Mouse (Mus musculus) adrenal gland, adult (tissue): ENCODE measurements around the gene Sytl1.

Experiments
- DNase-seq, 2 experiments: peaks; one replicate each; pipeline ENCODE4 v3.0.0; 2022 to 2023; ENCODE audit warnings: low spot score in 1 of 2; ENCODE audit not compliant: inconsistent age in 2 of 2

Sytl1 gene

DNA sequence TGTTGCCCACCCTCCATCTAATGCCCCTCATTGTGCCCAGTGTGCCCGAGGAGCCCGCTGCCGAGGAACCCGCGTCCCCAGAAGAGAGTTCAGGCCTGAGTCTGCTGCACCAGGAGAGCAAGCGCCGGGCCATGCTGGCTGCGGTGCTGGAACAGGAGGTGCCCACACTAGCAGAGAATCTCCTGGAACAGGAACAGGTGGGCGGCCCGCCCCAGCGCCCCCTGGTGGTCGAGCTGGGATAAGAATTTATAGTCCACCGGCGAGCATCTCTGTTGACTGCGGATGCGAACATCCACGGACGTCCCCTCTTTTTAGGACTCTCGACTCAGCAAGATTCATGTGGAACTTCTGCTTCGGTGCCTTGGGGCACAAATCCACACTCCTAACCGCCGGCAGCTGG, 12.3 kb downstream of the Sytl1 start:
- DNase-seq = peak; percentile 77 to 91

GRCm38 (mm10) chr4:133247806-133248449, 15.0 kb downstream of the Sytl1 start:
- no peak for DNase-seq

- peak in 1 of 2 experiments; percentile 65 for DNase-seq
Measured at GRCm38 (mm10) chr4:133247072-133247471, 15.8 kb downstream of the Sytl1 start.

DNA sequence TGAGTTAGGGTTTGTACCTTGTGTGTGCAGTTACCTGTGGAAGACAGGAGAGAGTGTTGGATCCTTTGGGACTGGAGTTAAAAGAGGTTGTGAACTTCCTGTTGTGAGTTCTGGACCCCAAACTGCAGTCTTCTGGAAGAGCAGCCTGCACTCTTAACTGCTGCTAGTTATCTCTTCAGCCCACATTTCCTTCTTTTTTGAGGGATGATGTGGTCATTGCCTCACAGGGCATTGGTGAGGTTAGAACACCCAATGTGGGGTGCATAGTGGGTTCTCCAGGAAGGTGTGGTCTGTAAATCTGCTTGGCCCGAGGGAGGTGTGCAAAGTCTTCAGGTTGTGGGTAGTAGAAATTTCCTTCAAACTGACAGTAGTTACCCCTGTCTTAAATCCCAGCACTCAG, 18.6 kb downstream of the Sytl1 start:
- no peak for DNase-seq

DNA sequence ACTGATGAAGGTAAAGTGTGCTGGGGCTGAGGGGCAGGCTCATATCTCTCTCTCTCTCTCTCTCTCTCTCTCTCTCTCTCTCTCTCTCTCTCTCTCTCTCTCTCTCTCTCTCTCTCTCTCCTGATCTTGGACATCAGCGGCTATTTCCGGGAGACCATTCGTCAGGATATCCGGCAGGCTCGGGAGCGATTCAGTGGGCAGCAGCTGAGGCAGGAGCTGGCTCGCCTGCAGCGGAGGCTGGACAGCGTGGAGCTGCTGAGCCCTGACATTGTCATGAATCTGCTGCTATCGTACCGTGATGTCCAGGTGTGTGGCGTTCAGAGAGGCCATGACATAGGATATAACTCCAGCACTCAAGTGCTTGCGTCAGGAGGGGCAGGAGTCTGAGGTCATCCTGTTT, 19.4 kb downstream of the Sytl1 start:
- DNase-seq = no peak

GRCm38 (mm10) chr4:133242710-133243109, 20.2 kb downstream of the Sytl1 start:
- DNase-seq = no peak

GRCm38 (mm10) chr4:133241910-133242309, 21.0 kb downstream of the Sytl1 start:
- DNase-seq = no peak

DNA sequence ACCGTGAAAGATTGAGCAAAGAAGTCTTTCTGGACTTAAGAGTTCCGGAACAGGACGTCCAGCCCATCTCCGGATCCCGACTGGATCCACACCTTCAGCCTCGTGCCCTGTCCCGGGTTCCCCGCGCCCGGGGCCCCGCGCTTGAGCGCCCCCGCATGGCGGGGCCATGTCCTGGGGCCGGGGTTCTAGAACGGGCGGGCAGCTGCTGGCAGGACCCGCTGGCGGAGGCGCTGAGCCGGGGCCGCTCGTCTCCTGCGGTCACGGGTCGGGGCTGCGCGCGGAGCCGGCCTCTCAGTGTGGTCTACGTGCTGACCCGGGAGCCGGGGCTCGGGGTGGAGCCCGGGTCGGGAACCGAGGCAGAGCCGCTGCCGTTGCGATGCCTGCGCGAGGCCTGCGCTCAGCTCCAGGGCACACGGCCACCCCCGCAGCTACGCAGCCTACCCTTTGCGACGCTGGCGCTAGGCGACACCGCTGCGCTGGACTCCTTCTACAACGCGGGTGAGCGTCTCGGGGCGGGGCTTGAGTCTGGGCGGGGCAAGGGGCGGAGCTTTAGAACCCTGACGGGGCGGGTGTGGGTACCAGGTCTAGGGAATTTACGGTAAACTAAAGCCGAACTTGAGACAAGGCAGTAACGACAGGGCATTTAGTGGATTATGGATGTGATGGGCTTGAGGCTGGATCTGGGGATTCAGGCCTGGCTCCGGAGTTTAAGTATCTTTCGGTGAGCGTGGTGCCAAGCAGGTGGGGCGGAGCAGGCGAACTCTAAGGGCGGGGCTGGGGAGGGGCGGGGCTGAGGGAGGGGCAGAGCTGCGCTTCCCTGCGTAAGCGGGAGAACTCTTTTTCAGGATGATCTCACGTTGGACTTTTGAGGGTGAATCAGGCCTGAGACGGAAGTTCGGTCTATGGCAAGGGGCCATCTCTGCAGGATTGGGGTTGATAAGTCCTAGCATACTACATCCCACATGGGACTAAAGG, 21.7 kb downstream of the Sytl1 start:
- DNase-seq = peak; percentile 94 to 100

DNA sequence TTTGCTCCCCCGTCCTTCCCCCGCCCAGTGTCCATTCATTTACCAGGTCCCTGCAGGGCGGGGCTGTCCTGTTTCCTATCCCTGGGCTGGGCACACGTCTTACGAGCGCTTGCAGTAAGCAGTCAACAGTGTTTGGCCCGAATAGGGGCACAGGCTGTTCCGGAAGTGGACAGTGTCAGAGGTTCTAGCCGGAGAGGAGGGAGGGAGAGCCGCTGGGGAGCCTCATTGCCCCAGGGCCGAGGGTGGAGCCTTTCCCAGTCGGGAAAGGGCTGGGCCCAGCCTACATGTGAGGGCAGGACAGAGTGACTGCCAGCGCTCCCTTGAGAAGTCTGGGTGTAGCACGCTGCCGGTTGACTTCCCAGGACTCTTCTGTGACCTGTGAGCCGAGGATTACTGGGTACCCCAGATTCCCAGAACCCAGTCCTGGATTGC, 22.4 kb downstream of the Sytl1 start, which contains the start of gene Map3k6:
TSS of gene Map3k6 (plus strand) at position 329 of the 432 bp plus-strand sequence.
- DNase-seq = peak; percentile 95

DNA sequence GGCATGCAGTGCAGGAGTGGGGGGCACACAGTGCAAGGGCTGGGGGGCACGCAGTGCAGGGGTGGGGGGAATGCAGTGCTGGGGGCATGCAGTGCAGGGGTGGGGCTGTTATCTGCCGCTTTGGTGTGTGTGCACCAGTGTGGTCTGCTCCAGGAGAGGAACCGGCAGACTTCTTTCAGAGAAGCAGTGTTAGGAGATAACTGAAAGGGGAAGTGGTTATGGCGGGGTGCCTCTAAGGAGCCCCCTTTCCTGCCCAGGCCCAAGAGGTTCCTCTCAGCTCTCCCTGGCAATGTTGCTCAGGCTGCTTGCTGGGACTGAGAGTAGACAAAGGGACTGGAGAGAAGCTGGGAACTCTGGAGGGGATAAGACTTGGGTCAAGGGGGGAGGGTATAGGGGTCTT, 25.0 kb downstream of the Sytl1 start:
- DNase-seq = peak in 1 of 2 experiments; percentile 29

- DNase-seq = no peak
Measured at GRCm38 (mm10) chr4:133235415-133235814, 27.5 kb downstream of the Sytl1 start.

DNA sequence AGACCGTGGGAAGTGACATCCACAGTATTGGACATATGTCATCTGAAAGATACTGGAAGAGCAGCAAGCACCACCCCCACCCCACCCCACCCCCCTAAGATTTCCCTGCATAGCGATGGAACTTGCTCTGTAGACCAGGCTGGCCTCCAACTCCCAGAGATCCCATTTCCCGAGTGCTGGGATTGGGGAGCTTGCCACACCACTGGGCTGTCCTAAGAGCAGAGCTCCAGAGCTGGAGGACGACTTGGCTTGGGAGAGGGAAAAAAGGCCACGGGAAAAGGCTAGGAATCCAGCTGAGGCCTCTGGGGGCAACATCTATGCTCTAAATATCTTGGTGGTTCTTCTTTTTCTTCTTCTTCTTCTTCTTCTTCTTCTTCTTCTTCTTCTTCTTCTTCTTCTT, 28.1 kb downstream of the Sytl1 start:
- DNase-seq = no peak

GRCm38 (mm10) chr4:133233285-133233976, 29.5 kb downstream of the Sytl1 start:
- DNase-seq = peak in 1 of 2 experiments; percentile 85

DNA sequence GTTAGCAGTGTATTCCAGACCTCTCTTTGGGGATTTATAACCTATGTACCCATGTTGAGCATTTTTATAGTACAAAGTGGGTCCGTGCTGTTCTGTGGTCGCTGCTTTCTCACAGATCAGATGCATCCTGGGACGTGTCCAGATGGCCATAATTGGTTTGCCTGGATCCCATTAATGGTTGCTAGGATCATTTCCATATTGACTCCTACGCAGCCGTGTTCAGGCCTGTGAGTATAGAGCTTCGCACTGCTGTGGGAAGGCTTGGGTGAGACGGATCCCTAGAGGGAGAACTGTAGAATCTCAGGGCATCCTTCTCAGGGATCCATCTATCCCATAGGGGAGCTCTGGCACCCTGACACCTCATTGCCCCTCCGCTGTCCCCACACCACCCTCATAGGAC, 33.3 kb downstream of the Sytl1 start:
- DNase-seq = no peak

DNA sequence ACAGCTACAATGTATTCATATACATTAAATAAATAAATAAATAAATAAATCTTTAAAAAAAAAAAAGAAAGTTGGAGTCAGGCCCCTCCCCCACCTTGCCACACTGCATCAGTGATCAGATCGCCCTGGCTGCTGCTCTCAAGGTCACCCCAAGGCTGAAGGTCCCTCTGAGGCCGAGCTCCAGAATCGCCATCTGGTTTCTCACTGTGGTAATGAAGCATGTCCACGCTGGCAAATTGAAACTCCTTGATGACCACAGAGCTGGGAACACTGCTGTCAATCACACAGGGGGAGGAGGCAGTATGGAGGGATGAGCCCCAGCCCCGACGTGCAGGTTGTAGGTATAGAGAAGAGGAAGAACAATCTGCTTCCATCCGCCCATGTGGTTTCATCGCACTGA, 35.3 kb downstream of the Sytl1 start:
- peak in 1 of 2 experiments; percentile 76 for DNase-seq

- no peak for DNase-seq
Measured at GRCm38 (mm10) chr4:133226073-133226472, 36.8 kb downstream of the Sytl1 start.

DNA sequence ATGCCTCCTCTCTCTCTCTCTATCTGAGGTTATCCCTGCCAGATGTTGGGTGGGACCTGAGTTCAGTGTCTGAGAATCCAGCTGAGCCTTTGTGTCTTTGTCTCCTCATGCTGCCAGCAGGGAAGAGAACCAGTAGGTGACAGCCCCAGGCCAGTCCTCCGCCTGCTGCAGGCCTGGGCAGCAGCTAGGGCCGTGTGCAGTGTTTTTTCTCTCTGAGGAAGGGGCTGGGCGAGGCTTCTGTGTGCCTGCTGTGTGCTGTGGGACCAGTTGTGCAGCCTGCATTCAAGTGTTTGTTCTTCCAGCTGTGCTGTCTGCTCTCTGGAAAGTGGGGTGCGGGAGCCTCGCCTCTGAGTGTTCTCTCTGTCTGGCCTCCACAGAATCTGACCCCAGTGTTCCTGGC, 39.0 kb downstream of the Sytl1 start:
- no peak for DNase-seq

- no peak for DNase-seq
Measured at GRCm38 (mm10) chr4:133221701-133222100, 41.2 kb downstream of the Sytl1 start.

DNA sequence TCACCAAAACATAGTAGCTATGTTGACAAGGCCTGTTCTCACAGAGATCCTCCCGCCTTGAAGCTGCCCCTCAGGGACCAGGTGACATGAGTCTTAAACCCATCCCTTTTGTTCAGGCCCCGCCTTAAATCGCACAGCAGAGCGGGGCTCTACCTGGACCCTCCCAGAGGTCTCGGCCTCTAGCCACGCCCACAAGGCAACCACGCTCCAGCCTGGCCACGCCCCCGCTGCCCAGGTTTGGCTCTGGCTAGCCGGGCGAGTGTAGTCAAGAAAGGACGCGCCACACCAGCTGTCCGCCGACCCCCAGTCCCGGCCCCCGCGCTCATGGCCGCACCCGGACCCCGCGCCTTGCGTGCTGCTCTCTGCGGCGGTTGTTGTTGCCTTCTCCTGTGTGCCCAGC, 42.3 kb downstream of the Sytl1 start:
- DNase-seq = no peak

DNA sequence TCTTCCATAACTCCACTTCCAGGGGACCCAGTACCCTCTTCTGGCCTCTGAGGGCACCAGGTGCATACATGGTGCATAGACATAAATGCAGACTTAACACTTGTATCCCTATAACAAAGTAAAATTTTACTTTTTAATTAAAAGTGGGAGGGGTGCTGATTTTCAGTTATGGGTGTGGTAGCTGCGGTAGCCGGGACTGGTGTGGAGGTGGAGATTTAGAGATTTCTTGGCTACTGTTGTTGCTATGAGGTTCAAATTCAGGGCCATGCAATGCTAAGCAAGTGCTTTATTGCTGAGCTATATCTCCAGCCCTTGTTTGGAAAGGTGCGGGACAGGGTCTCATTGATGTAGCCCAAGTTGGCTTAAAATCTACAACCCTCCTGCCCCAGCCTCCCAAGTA, 44.2 kb downstream of the Sytl1 start:
- no peak for DNase-seq

GRCm38 (mm10) chr4:133217641-133218040, 45.3 kb downstream of the Sytl1 start:
- DNase-seq = peak; percentile 46 to 82
